Mouse (Mus musculus) neural tube, embryonic 15.5 days (tissue): ENCODE measurements at regions not wholly inside any gene's neighbourhood (a gene's known extent, or its start where the extent isn't known, plus 50 kb on each side); places are given as distances from the start of the nearest gene placed in this dataset.

Source experiments
- ATAC-seq: fragments of 200-750 bp; cut with Nextera tagmentation; 2 replicates; pipeline ENCODE4 v1.8.0; 2017; ENCODE audit warnings: mild to moderate bottlenecking, moderate TSS enrichment, moderate library complexity; ENCODE audit not compliant: low FRiP score
- H3K27ac ChIP-seq: fragments of 300-500 bp; sonication (generic); replicated peaks from 2 replicates; pipeline ENCODE4 v1.5.1; 2015; ENCODE audit warnings: mild to moderate bottlenecking, inconsistent platforms
- H3K27me3 ChIP-seq: fragments of 300-500 bp; sonication (generic); replicated peaks from 2 replicates; pipeline ENCODE4 v1.6.1; 2015; ENCODE audit warnings: inconsistent platforms
- H3K36me3 ChIP-seq: fragments of 300-500 bp; sonication (generic); 2 replicates; pipeline ENCODE4 v1.6.1; 2015; ENCODE audit warnings: inconsistent platforms
- H3K4me1 ChIP-seq: fragments of 300-500 bp; sonication (generic); 2 replicates; pipeline ENCODE4 v1.6.1; 2015; ENCODE audit warnings: inconsistent platforms
- H3K4me2 ChIP-seq: fragments of 300-500 bp; sonication (generic); 2 replicates; pipeline ENCODE4 v1.6.1; 2015; ENCODE audit warnings: inconsistent platforms, mild to moderate bottlenecking, moderate library complexity
- H3K4me3 ChIP-seq: fragments of 300-500 bp; sonication (generic); replicated peaks from 2 replicates; pipeline ENCODE4 v1.5.1; 2015; ENCODE audit warnings: mild to moderate bottlenecking, inconsistent platforms
- H3K9ac ChIP-seq: fragments of 300-500 bp; sonication (generic); replicated peaks from 2 replicates; pipeline ENCODE4 v1.6.1; 2015; ENCODE audit warnings: mild to moderate bottlenecking, inconsistent platforms
- H3K9me3 ChIP-seq: fragments of 300-500 bp; sonication (generic); replicated peaks from 2 replicates; pipeline ENCODE4 v1.6.1; 2016; ENCODE audit warnings: inconsistent platforms
- WGBS: fragments of 180-500 bp; shearing (Covaris S2); methylation state at CpG from one replicate; pipeline ENCODE4 v1.1.7; 2015; ENCODE audit warnings: mixed read lengths; 5-methylcytosine and 5-hydroxymethylcytosine counted together

DNA sequence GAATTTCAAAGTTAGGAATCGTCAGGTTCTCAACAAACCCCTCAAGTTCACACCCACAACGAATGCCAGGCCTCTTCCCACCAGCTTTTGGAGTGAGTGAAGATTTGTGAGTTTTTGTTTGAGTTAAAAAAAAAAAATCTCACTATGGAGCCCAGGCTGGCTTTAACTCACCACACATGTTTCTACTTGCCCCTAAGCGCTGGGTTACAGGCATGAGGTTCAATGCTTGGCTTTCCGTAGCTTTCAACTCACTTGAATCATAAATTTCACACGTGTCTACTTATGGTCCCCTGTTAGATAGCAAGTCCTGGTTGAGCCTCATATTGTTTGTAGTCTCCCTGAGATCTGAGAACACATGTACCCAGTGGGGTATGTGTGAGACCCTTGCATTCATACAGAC, 122.8 kb upstream of the Efna5 start:
- Histone ChIP-seq H3K27ac (no peak overlapping the region), H3K9me3 (no peaks in the 10 kb centered on the region), H3K4me2 (no peak overlapping the region), H3K4me3 (no peak overlapping the region), H3K27me3 (no peaks in the 10 kb centered on the region), H3K4me1 (peaks cover 17% of the 10 kb centered on the region), H3K36me3 (no peaks in the 10 kb centered on the region), H3K9ac (no peak overlapping the region)
- ATAC-seq: no peak
- 89% methylated on average over 5 of the region's 5 CpGs for WGBS

DNA sequence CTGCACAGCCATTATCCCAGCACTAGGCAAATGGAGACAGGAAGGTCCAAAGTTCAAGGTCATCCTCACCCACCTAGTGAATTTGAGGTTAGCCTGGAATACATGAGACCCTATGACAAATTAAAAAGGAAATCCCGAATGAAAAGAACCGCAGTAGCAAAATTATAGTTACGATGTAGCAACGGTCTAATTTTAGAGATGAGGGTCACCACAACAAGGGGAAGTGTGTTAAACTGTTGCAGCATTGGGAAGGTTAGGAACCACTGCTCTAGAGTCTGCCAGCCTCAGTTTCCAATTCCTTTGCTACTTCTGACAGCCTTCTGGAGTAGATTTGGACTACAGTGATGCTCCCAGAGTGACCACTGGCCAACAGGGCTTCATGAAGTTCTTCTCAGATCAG, 121.6 kb upstream of the Efna5 start:
- no peak for ATAC-seq
- H3K9ac ChIP-seq: no peak overlapping the region
- no peaks in the 10 kb centered on the region for H3K9me3 ChIP-seq
- H3K36me3 ChIP-seq: no peaks in the 10 kb centered on the region
- H3K27me3 ChIP-seq: no peaks in the 10 kb centered on the region
- H3K4me1 ChIP-seq: peaks cover 6% of the 10 kb centered on the region
- no peak overlapping the region for H3K4me3 ChIP-seq
- no peak overlapping the region for H3K27ac ChIP-seq
- no peak overlapping the region for H3K4me2 ChIP-seq
- 93% methylated on average over 4 of the region's 4 CpGs for WGBS

- Histone ChIP-seq H3K27me3 (no peaks in the 10 kb centered on the region), H3K9me3 (no peaks in the 10 kb centered on the region), H3K9ac (no peak overlapping the region), H3K27ac (no peak overlapping the region), H3K4me3 (no peak overlapping the region), H3K4me2 (no peak overlapping the region), H3K36me3 (no peaks in the 10 kb centered on the region), H3K4me1 (no peaks in the 10 kb centered on the region)
- WGBS: 41% methylated on average over 2 of the region's 2 CpGs
- no peak for ATAC-seq
These were observed 120.8 kb upstream of the Efna5 start for GRCm38 (mm10) chr17:63001898-63002297.

GRCm38 (mm10) chr17:62997691-62998090, 116.6 kb upstream of the Efna5 start:
- WGBS: 74% methylated on average over 5 of the region's 5 CpGs
- Histone ChIP-seq H3K9ac (no peak overlapping the region), H3K36me3 (no peaks in the 10 kb centered on the region), H3K4me3 (no peak overlapping the region), H3K4me2 (no peak overlapping the region), H3K27me3 (no peaks in the 10 kb centered on the region), H3K4me1 (no peaks in the 10 kb centered on the region), H3K27ac (no peak overlapping the region), H3K9me3 (no peaks in the 10 kb centered on the region)
- no peak for ATAC-seq

DNA sequence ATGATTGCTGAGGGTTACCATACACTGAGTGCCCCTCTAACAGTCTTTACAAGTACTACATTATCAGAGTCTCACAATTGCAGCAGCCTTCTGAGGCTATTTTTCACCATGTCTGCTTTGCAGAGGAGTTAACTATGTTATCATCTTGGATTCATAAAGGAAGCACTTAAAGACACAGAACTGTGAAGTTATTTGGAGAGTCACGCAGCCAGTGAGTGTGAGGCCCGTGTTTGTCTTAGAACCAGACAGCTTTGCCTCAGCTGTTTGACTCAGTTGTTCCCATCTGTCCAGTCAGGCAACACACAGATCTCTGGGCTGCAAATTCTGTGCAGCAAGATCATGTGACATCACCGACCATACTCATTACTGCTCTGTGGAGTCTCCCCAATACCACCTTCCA, 114.2 kb upstream of the Efna5 start:
- no peaks in the 10 kb centered on the region for H3K36me3 ChIP-seq
- H3K27me3 ChIP-seq: no peaks in the 10 kb centered on the region
- ATAC-seq: no peak
- no peak overlapping the region for H3K4me2 ChIP-seq
- WGBS: 82% methylated on average over 3 of the region's 3 CpGs
- H3K27ac ChIP-seq: no peak overlapping the region
- H3K9me3 ChIP-seq: no peaks in the 10 kb centered on the region
- H3K9ac ChIP-seq: no peak overlapping the region
- H3K4me3 ChIP-seq: no peak overlapping the region
- H3K4me1 ChIP-seq: no peaks in the 10 kb centered on the region

DNA sequence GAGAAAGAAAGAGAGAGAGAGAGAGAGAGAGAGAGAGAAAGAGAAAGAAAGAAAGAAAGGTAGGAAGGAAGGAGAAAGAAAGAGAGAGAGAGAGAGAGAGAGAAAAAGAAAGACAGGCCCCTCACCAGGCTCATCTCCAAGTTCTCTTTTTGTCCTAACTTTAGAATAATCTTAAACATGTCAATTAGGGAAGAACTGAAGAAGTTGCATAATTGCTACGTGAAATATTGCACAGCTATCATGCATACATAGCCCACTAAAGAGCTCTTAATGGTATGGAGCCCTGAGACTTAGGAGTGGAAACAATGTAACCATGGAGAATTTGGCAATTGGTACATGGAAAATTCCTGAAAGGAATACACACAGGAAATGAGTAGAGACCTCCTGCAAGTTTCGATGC, 111.9 kb upstream of the Efna5 start:
- no peaks in the 10 kb centered on the region for H3K9me3 ChIP-seq
- H3K4me1 ChIP-seq: no peaks in the 10 kb centered on the region
- no peaks in the 10 kb centered on the region for H3K36me3 ChIP-seq
- H3K4me2 ChIP-seq: no peak overlapping the region
- H3K27ac ChIP-seq: no peak overlapping the region
- no peaks in the 10 kb centered on the region for H3K27me3 ChIP-seq
- no peak overlapping the region for H3K4me3 ChIP-seq
- no peak for ATAC-seq
- WGBS: 81% methylated on average over 2 of the region's 2 CpGs
- H3K9ac ChIP-seq: no peak overlapping the region

GRCm38 (mm10) chr17:62986304-62986703, 105.2 kb upstream of the Efna5 start:
- H3K27ac ChIP-seq: no peak overlapping the region
- ATAC-seq: no peak
- WGBS: 82% methylated on average over 6 of the region's 6 CpGs

GRCm38 (mm10) chr17:62980337-62980736, 99.2 kb upstream of the Efna5 start:
- no peaks in the 10 kb centered on the region for H3K27me3 ChIP-seq
- H3K36me3 ChIP-seq: no peaks in the 10 kb centered on the region
- no peak overlapping the region for H3K4me3 ChIP-seq
- H3K4me2 ChIP-seq: no peak overlapping the region
- H3K27ac ChIP-seq: no peak overlapping the region
- ATAC-seq: no peak
- H3K9ac ChIP-seq: no peak overlapping the region
- 8% methylated on average over 3 of the region's 3 CpGs for WGBS
- no peaks in the 10 kb centered on the region for H3K9me3 ChIP-seq
- H3K4me1 ChIP-seq: peaks cover 14% of the 10 kb centered on the region

More at GRCm38 (mm10) chr17:62986304-62986703, 105.2 kb upstream of the Efna5 start:
- Histone ChIP-seq H3K9me3 (no peaks in the 10 kb centered on the region), H3K27me3 (no peaks in the 10 kb centered on the region), H3K36me3 (no peaks in the 10 kb centered on the region), H3K4me2 (no peak overlapping the region), H3K4me1 (no peaks in the 10 kb centered on the region), H3K4me3 (no peak overlapping the region), H3K9ac (no peak overlapping the region)

GRCm38 (mm10) chr17:62977561-62977960, 96.4 kb upstream of the Efna5 start:
- H3K9me3 ChIP-seq: peaks cover 2% of the 10 kb centered on the region; the same call in 1 of the 2 replicates
- H3K4me1 ChIP-seq: peaks cover 20% of the 10 kb centered on the region
- no peak overlapping the region for H3K9ac ChIP-seq
- H3K4me3 ChIP-seq: no peak overlapping the region
- no peak overlapping the region for H3K27ac ChIP-seq
- 45% methylated on average over 4 of the region's 4 CpGs for WGBS
- ATAC-seq: no peak
- H3K36me3 ChIP-seq: no peaks in the 10 kb centered on the region
- no peak overlapping the region for H3K4me2 ChIP-seq
- no peaks in the 10 kb centered on the region for H3K27me3 ChIP-seq

- Histone ChIP-seq H3K9ac (no peak overlapping the region), H3K27me3 (no peaks in the 10 kb centered on the region), H3K4me1 (peaks cover 20% of the 10 kb centered on the region), H3K4me2 (no peak overlapping the region), H3K36me3 (no peaks in the 10 kb centered on the region), H3K4me3 (no peak overlapping the region), H3K9me3 (peaks cover 5% of the 10 kb centered on the region; the same call in 1 of the 2 replicates), H3K27ac (no peak overlapping the region)
- ATAC-seq: no peak
- 60% methylated on average over 4 of the region's 4 CpGs for WGBS
These were observed 96.0 kb upstream of the Efna5 start for GRCm38 (mm10) chr17:62977136-62977535.

GRCm38 (mm10) chr17:62974627-62975279, 93.6 kb upstream of the Efna5 start:
- no peak overlapping the region for H3K4me2 ChIP-seq
- no peak for ATAC-seq
- H3K9me3 ChIP-seq: peaks cover 8% of the 10 kb centered on the region; the same call in 1 of the 2 replicates
- 29% methylated on average over 8 of the region's 8 CpGs for WGBS
- peaks cover 13% of the 10 kb centered on the region for H3K4me1 ChIP-seq
- no peak overlapping the region for H3K4me3 ChIP-seq
- no peaks in the 10 kb centered on the region for H3K36me3 ChIP-seq
- H3K27me3 ChIP-seq: no peaks in the 10 kb centered on the region
- no peak overlapping the region for H3K9ac ChIP-seq
- no peak overlapping the region; the same call in 1 of the 2 replicates for H3K27ac ChIP-seq

DNA sequence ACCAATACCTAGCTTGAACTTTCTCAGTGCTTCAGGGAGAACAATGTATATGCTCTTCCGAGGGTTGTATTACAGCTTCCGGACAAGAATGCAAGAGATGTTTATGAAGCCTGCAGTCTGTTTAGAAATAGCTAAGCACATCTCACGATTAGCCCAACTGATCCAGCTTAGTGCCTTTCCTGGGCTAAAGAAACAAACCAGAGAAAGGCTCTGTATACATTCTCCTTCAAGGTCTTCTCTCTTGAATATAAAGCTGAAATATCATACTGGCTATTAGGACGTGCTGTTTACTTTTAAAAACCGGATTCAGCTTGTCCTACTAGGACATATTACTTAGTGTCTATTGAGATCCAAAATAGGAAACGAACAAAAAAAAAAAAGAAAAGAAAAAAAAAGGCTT, 87.9 kb upstream of the Efna5 start:
- 81% methylated on average over 6 of the region's 6 CpGs for WGBS

More for the DNA sequence above, 87.9 kb upstream of the Efna5 start:
- Histone ChIP-seq H3K9ac (no peak overlapping the region), H3K4me2 (no peak overlapping the region), H3K27me3 (no peaks in the 10 kb centered on the region), H3K9me3 (peaks cover 8% of the 10 kb centered on the region; the same call in 1 of the 2 replicates), H3K4me3 (no peak overlapping the region), H3K36me3 (no peaks in the 10 kb centered on the region), H3K27ac (no peak overlapping the region), H3K4me1 (no peaks in the 10 kb centered on the region)
- ATAC-seq: no peak
